Mouse (Mus musculus): ENCODE results near the gene Mrps21. TPM values are rescaled to one million over a fixed set of nuclear protein-coding genes. Genes with fewer than 3 reads are reported as not detected.
A peak's percentile ranks its signal among the peaks of the same experiment; 100 is the strongest.
"Not testable (repeated sequence)": the region's sequence is repeated elsewhere in the genome, so short reads cannot be mapped to it uniquely, and the experiment has no call there.

Gene Mrps21
- polyA plus RNA-seq, 2 experiments from 2014 or later = 296 to 307 TPM

GRCm38 (mm10) chr3:95891211-95892065 lies 20.1 kb upstream of the Mrps21 start, which contains the start of gene BC028528:
Gene BC028528 (minus strand): TSS chr3:95892005.
- ATAC-seq = no peak

DNA sequence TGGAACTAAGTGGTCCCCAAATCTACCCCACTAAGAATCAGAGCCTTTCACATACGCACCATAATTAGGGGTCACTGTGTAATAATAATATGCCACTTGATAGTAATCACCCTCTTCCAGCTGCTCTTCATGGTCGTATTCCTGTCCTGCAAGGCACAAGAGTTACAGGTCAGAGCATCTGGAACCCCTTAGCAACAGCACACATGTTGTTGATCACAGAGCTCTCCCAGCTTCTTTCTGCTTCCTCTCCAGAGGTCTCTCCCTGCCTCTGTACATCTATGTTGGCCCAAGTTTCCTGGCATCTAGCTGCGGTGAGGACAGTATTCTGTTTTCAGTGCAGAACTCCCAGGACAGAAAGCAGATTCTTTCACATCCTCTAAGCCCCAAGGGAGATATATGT lies 18.3 kb upstream of the Mrps21 start:
- ATAC-seq = no peak

DNA sequence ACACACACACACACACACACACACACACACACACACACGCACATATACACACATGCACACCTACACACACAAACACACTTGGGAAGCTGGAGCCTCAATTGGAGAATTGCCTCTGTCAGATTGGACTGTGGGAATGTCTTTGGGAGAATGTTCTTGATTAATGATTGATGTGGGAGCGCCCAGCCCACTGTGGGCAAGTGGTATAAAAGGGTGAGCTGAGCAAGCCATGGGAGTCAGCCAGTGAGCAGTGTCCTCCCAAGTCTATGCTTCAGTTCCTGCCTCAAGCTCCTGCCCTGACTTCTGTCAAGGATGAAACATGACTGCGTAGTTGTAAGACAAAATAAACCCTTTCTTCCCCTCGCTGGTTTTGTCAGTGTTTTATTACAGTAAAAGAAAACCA lies 16.3 kb upstream of the Mrps21 start:
- no peak for ATAC-seq

DNA sequence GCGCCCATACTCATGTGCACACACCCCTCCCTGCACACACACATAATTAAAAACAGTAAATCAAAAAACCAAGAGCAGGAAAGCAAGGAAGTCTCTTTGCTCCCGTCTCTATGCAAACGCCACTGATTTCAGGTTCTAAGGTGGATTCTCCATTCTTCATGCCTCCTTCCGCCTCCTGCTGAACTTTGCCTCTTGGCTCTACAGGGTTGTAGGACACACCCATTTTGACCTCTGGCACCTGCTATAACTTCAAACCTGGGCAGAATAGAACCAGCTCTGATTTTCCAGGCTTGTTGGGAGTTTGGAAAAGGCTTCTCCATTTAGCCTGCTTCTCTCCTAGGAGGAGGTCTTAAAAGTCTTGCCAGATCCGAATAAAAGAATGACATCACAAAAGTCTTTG lies 13.1 kb upstream of the Mrps21 start:
- ATAC-seq = no peak

DNA sequence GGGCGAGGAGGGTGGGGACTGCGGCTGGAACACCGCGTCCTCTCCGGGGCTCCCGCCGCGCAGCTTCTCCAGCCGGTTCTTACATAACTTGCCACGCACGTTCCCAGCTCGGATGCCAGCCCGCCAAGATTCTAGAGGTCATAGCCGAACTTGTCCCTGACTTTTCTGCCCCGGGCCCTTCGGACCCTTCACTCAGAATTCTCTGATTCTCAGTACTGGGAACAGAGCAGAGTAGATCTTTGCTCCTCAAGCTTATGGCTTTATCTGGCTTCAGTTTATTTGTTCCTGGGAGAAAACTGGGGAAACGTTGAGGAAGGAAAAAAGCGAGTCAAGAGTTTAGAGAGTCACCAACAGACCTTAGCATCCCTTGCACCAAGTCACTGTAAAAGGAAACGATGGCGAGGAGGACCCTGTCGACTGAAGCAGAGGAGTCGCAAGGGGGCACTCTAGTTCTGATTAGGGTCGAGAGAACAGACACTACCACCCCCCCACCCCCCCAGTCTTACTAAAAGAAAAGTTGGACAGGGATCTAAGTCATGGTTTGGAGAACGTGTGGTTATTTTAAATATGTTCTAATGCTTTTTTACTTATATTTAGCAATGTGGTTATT lies 11.6 kb upstream of the Mrps21 start:
- no peak for ATAC-seq

GRCm38 (mm10) chr3:95881979-95882815 lies 10.9 kb upstream of the Mrps21 start, which contains the start of gene Ciart:
Gene Ciart (minus strand): TSS chr3:95882251.
- ATAC-seq = peak; percentile 86

DNA sequence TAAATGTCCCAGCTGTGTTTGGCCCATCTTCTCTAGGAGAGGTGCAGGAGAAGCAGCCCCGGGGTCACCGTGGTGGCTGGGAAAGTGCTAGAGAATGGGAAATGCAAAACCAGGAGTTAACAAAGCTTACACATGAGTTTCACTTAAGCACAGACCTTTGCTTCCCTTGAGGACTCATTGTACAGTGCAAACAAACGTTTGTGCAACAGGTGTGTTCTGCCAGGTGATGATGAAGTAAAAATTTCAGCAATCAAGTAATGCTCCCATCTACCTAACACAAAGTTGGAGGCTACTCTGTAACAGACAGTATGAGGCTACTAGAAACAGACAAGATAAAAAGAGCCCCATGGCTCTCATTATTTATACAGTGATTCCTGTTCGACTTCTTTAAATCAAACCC lies 7.7 kb upstream of the Mrps21 start:
- ATAC-seq = no peak

GRCm38 (mm10) chr3:95872048-95872447 lies 729 bp upstream of the Mrps21 start:
- ATAC-seq = no peak

DNA sequence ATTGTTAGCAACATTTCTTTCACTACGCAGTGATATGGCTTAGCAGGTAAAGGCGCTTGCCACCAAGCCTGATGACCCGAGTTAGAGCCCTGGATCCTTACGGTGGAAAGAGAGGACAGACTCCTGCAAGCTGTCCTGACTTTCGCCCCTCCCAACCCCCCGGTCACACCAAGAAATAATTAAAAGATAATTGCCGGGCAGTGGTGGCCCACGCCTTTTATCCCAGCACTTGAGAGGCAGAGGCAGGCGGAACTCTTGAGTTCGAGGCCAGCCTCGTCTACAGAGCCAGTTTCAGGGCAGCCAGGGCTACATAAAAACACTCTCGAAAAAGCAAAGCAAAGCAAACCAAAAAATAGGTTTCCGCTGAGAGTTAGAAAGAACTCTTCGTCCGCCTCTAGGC lies 343 bp downstream of the Mrps21 start:
- ATAC-seq = peak; percentile 10

- no peak for ATAC-seq
These were observed 3.9 kb downstream of the Mrps21 start for GRCm38 (mm10) chr3:95867408-95867807.

DNA sequence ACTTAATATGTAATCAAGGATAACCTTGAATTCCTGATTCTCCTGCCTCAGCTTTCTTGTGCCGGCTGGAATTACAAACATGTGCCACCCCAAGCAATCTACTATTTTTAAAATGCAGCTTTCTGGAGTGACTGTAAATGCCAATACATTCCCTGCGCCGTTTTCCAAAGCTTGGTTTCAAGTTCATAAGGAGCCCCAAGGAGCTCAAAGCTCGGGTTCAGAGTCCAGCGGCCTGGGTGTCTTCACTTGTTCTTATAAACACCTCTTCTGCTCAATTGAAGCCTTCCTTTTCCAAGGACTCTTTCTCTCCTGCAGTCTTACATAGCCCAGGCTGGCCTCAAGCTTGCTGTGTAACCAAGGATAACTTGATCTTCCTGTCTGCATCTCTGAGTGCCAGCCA lies 5.2 kb downstream of the Mrps21 start:
- no peak for ATAC-seq

DNA sequence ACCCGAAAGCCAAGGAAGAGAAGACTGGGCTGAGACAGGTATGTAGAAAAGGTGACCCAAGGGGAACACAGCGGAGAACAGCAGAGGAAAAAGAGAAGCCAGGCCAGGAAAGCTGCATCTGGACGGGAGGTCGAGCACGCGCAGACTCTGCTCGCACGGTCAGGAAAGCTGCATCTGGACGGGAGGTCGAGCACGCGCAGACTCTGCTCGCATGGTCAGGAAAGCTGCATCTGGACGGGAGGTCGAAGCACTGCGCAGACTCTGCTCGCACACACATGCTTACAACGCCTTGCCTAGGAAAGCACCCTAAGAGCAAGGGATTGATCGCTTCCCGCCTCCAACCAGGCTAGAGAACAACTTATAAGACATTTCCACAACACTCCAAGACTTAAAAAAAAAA lies 5.7 kb downstream of the Mrps21 start:
- no peak for ATAC-seq

GRCm38 (mm10) chr3:95865050-95865449 lies 6.3 kb downstream of the Mrps21 start:
- no peak for ATAC-seq

GRCm38 (mm10) chr3:95863578-95863977 lies 7.7 kb downstream of the Mrps21 start:
- ATAC-seq = no peak

DNA sequence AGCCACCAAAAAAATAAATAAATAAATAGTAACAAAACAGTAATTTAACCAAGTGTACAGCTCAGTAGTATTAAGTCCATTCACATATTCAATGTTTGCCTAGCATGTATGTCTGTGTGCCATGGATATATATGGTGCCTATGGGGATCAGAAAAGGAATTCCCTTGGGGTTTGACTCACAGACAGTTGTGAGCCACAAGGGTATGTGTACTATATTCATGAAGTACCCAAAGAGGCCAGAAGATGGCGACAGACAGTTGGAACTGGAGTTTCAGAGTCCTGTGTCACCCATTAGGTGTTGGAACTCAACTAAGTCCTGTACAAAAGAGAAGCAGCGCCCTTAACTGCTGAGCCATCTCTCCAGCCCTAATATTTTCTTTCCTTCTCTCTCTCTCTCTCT lies 9.5 kb downstream of the Mrps21 start:
- peak; percentile 92 for ATAC-seq

GRCm38 (mm10) chr3:95861216-95861615 lies 10.1 kb downstream of the Mrps21 start:
- ATAC-seq = peak; percentile 25

DNA sequence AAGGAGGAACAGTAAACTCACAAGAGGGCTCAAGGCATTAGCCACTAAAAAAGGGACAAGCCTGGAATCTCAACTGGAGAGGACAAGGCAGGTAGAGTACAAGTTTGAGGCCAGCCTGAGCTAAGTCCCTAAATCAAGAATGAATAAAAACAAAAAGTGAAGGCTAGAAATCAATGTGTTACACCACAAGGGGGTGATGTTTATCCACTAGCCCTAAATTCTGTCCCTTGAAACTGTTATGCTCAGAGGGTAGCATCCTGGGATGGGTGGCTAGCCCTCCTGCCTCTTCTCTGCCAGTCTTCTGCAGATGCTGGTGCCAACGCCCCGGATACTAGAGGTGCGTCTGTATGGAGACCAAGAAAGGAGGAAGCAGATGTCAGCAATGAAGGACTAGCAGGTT lies 11.0 kb downstream of the Mrps21 start:
- ATAC-seq = no peak

DNA sequence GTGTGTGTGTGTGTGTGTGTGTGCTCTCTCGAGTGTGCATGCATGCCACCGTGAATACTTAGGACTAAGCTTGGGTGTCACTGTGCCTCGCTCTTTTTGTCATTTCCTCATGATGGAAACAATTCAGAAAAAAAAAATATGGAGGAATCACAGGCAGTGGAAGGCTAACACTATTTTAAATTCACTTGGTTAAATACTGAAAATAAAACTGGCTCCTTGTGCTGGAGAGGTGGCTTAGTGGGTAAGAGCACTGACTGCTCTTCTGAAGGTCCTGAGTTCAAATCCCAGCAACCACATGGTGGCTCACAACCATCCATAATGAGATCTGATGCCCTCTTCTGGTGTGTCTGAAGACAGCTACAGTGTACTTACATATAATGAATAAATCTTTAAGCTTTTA lies 13.0 kb downstream of the Mrps21 start:
- not testable (repeated sequence) for ATAC-seq

GRCm38 (mm10) chr3:95857050-95857449 lies 14.3 kb downstream of the Mrps21 start:
- ATAC-seq = not testable (repeated sequence)

DNA sequence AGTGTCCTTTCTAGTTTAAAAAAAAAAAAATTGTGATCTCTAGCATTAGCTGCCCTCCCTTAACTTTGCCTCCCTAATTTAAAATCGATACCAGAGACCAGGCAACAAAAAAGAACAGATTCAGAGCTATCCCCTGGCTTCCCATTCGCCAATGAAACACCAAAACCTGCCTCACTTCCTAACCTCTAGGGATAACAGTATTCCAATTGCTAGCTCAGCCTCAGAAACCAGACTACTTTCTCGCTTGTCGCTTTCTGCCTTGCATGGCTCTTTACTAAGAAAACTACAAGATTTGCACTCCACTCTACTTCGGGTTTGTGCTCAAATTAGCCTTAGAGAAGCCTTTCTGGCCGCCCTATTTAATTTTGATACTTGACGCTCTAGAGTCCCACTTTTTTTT lies 15.2 kb downstream of the Mrps21 start:
- ATAC-seq = peak; percentile 40

DNA sequence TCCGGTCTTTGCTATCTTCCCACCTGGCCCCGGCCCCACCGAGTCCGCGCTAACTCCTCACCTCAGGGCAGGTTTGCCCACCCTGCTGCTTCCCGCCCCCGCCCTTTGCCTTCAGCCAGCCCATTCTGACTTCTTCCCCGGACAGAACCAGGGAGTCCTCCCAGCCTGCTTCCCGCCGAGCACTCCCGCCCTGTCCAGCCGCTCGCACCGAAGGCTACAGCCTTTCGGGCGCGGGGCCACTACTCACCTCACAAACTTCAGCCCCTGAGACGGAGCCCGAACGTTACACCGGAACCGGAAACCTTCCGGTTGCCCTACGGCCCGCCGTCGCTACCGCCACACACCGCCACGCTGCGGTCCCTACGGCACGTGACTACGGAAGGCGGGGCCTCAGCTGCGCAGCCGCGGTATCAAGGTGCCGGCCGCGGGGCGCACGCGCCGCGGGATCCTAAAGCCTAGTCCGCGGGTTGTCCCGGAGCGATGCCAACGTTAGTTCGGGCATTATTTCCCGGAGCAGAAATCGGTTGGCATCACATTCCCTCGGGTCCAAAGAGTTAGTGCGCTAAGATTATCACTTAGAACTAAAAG lies 15.7 kb downstream of the Mrps21 start, which contains the start of gene Prpf3:
Gene Prpf3, minus strand, starts transcription at position 384 of the 588 bp plus-strand sequence.
- ATAC-seq = peak; percentile 97

GRCm38 (mm10) chr3:95851317-95851716 lies 20.0 kb downstream of the Mrps21 start:
- no peak for ATAC-seq

DNA sequence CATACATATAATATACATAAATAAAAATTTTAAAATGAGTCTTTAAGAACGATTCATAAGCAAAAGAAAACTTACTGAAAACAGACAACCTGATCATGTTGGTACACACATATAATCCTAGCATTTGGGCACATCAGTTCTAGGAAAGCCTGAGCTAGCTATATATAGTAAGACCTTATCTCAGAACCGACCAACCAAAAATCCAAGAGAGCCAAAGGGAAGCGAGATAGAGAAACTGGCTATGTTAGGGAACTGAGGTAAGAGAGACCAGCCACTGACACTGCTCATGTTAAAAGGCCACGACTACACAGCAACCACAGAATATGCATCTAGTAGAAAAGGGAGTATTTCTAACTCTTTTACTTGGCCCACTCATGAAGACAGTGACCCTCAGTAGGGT lies 20.7 kb downstream of the Mrps21 start:
- ATAC-seq = no peak

Data from CD4-positive, CD25-positive, alpha-beta regulatory T cell, adult 4 months (primary cell).